Mouse (Mus musculus): ENCODE results near the gene Rtn4. TPM values are rescaled to one million over a fixed set of nuclear protein-coding genes. Genes with fewer than 3 reads are reported as not detected.
"Not testable (repeated sequence)": the region's sequence is repeated elsewhere in the genome, so short reads cannot be mapped to it uniquely, and the experiment has no call there.

Gene Rtn4
- total RNA-seq, 2 experiments from 2014 or later: 293 to 303 TPM

- no peak for DNase-seq (ENCODE audit: low spot score in 2 of 2)
These were observed 14.1 kb downstream of the Rtn4 start for GRCm38 (mm10) chr11:29706845-29707244.

- no peak for DNase-seq (ENCODE audit: low spot score in 2 of 2)
These were observed 16.8 kb downstream of the Rtn4 start for GRCm38 (mm10) chr11:29709512-29709911.

GRCm38 (mm10) chr11:29714114-29714513, 21.4 kb downstream of the Rtn4 start:
- no peak for DNase-seq (ENCODE audit: low spot score in 2 of 2)

- DNase-seq (ENCODE audit: low spot score in 2 of 2): no peak
These were observed 22.0 kb downstream of the Rtn4 start for GRCm38 (mm10) chr11:29714789-29715188.

- no peak for DNase-seq (ENCODE audit: low spot score in 2 of 2)
These were observed 22.8 kb downstream of the Rtn4 start for GRCm38 (mm10) chr11:29715499-29715898.

- DNase-seq (ENCODE audit: low spot score in 2 of 2): no peak
These were observed 25.8 kb downstream of the Rtn4 start for GRCm38 (mm10) chr11:29718541-29718940.

- DNase-seq (ENCODE audit: low spot score in 2 of 2): no peak
These were observed 26.9 kb downstream of the Rtn4 start for GRCm38 (mm10) chr11:29719597-29719996.

- DNase-seq (ENCODE audit: low spot score in 2 of 2): no peak
These were observed 31.5 kb downstream of the Rtn4 start for GRCm38 (mm10) chr11:29724213-29724612.

GRCm38 (mm10) chr11:29725167-29725566, 32.4 kb downstream of the Rtn4 start:
- DNase-seq (ENCODE audit: low spot score in 2 of 2): no peak

GRCm38 (mm10) chr11:29725610-29726009, 32.9 kb downstream of the Rtn4 start:
- no peak for DNase-seq (ENCODE audit: low spot score in 2 of 2)

GRCm38 (mm10) chr11:29727901-29728300, 35.2 kb downstream of the Rtn4 start:
- no peak for DNase-seq (ENCODE audit: low spot score in 2 of 2)

GRCm38 (mm10) chr11:29739752-29740151, 47.0 kb downstream of the Rtn4 start:
- no peak for DNase-seq (ENCODE audit: low spot score in 2 of 2)

GRCm38 (mm10) chr11:29744760-29745430, 52.1 kb downstream of the Rtn4 start:
- DNase-seq (ENCODE audit: low spot score in 2 of 2): no peak

GRCm38 (mm10) chr11:29745513-29745912, 52.8 kb downstream of the Rtn4 start:
- DNase-seq (ENCODE audit: low spot score in 2 of 2): no peak

- no peak for DNase-seq (ENCODE audit: low spot score in 2 of 2)
These were observed 53.5 kb downstream of the Rtn4 start for GRCm38 (mm10) chr11:29746203-29746602.

- no peak for DNase-seq (ENCODE audit: low spot score in 2 of 2)
These were observed 54.6 kb downstream of the Rtn4 start for GRCm38 (mm10) chr11:29747365-29747764.

GRCm38 (mm10) chr11:29747881-29748280, 55.1 kb downstream of the Rtn4 start:
- DNase-seq (ENCODE audit: low spot score in 2 of 2): no peak

GRCm38 (mm10) chr11:29748750-29749467, 56.2 kb downstream of the Rtn4 start:
- no peak for DNase-seq (ENCODE audit: low spot score in 2 of 2)

GRCm38 (mm10) chr11:29749468-29749829, 56.7 kb downstream of the Rtn4 start:
- no peak for DNase-seq (ENCODE audit: low spot score in 2 of 2)

- no peak for DNase-seq (ENCODE audit: low spot score in 2 of 2)
These were observed 58.3 kb downstream of the Rtn4 start for GRCm38 (mm10) chr11:29751013-29751412.

GRCm38 (mm10) chr11:29751648-29752611, 59.2 kb downstream of the Rtn4 start:
- no peak for DNase-seq (ENCODE audit: low spot score in 2 of 2)

- not testable (repeated sequence) for DNase-seq (ENCODE audit: low spot score in 2 of 2)
These were observed 63.3 kb downstream of the Rtn4 start for GRCm38 (mm10) chr11:29756007-29756406.
